Mouse (Mus musculus) megakaryocyte, embryonic 14.5 days (primary cell): ENCODE measurements around the gene Nadk2.

Source experiments
- FLI1 ChIP-seq: IDR thresholded peaks from 2 replicates; pipeline ENCODE4 v1.6.1; 2012; ENCODE audit warnings: low read length, inconsistent platforms, mixed read lengths
- GATA1 ChIP-seq: IDR thresholded peaks from 3 replicates; pipeline ENCODE4 v1.6.1; 2012; ENCODE audit warnings: mixed read lengths, low read length, inconsistent platforms, borderline replicate concordance

- no peak for TF ChIP-seq FLI1
- no peak for TF ChIP-seq GATA1
Observed at GRCm38 (mm10) chr15:9072630-9073029, 1.6 kb downstream of the Nadk2 start.
